Mouse (Mus musculus) intestine, embryonic 16.5 days (tissue): ENCODE data around the gene Srrd. TPM values are rescaled to one million over a fixed set of nuclear protein-coding genes. Genes with fewer than 3 reads are reported as not detected.
A peak's percentile ranks its signal among the peaks of the same experiment; 100 is the strongest.

Experiments
- ATAC-seq: fragments of 200-750 bp; cut with Nextera tagmentation; 2 replicates; pipeline ENCODE4 v1.8.0; 2017; ENCODE audit warnings: moderate TSS enrichment, moderate library complexity
- H3K27ac ChIP-seq: fragments of 300-500 bp; sonication (generic); 2 replicates; pipeline ENCODE4 v1.5.1; 2014; ENCODE audit warnings: mild to moderate bottlenecking, low read length
- H3K27me3 ChIP-seq: fragments of 300-500 bp; sonication (generic); replicated peaks from 2 replicates; pipeline ENCODE4 v1.6.1; 2014; ENCODE audit warnings: low read length, control low read depth, mixed read lengths; ENCODE audit not compliant: control insufficient read depth, insufficient read depth
- H3K36me3 ChIP-seq: fragments of 300-500 bp; sonication (generic); 2 replicates; pipeline ENCODE4 v1.6.1; 2014; ENCODE audit warnings: low read length, control low read depth; ENCODE audit not compliant: control insufficient read depth, insufficient read depth
- H3K4me1 ChIP-seq: fragments of 300-500 bp; sonication (generic); 2 replicates; pipeline ENCODE4 v1.6.1; 2014; ENCODE audit warnings: low read length, control low read depth, mixed read lengths; ENCODE audit not compliant: control insufficient read depth, insufficient read depth
- H3K4me2 ChIP-seq: fragments of 300-500 bp; sonication (generic); 2 replicates; pipeline ENCODE4 v1.6.1; 2014; ENCODE audit warnings: low read depth, low read length, control low read depth
- H3K4me3 ChIP-seq: fragments of 300-500 bp; sonication (generic); 2 replicates; pipeline ENCODE4 v1.5.1; 2014; ENCODE audit warnings: mild to moderate bottlenecking, low read length
- H3K9ac ChIP-seq: fragments of 300-500 bp; sonication (generic); 2 replicates; pipeline ENCODE4 v1.6.1; 2014; ENCODE audit warnings: low read depth, low read length
- H3K9me3 ChIP-seq: fragments of 300-500 bp; sonication (generic); 2 replicates; pipeline ENCODE4 v1.6.1; 2016; ENCODE audit warnings: low read length, control low read depth; ENCODE audit not compliant: control insufficient read depth
- WGBS: fragments of 180-500 bp; shearing (Covaris S2); extraction: QIAGEN DNeasy Blood & Tissue Kit; methylation state at CpG from one replicate; pipeline ENCODE4 v1.1.7; 2014; 5-methylcytosine and 5-hydroxymethylcytosine counted together
- polyA plus RNA-seq: library from polyadenylated mRNA; unstranded; fragments of >200 nt; fragmentation: Nextera tagmentation; extraction: Ambion mirVana; gene quantifications from 2 replicates; pipeline ENCODE4 v1.2.1, GENCODE M21; 2015

Srrd gene
- polyA plus RNA-seq, 1 experiment from 2014 or later: 30.4 TPM

GRCm38 (mm10) chr5:112366879-112367278, 24.0 kb upstream of the Srrd start:
- ATAC-seq: no peak
- Histone ChIP-seq H3K4me3 (no peak overlapping the region), H3K4me2 (no peak overlapping the region), H3K36me3 (peaks cover 18% of the 10 kb centered on the region), H3K4me1 (no peaks in the 10 kb centered on the region), H3K9ac (no peak overlapping the region), H3K27me3 (no peaks in the 10 kb centered on the region), H3K9me3 (no peaks in the 10 kb centered on the region), H3K27ac (no peak overlapping the region)
- WGBS: 93% methylated on average over 6 of the region's 6 CpGs

GRCm38 (mm10) chr5:112364184-112364797, 21.5 kb upstream of the Srrd start:
- peaks cover 12% of the 10 kb centered on the region for H3K36me3 ChIP-seq
- no peak for ATAC-seq
- WGBS: 58% methylated on average over 10 of the region's 10 CpGs

GRCm38 (mm10) chr5:112360077-112360476, 17.2 kb upstream of the Srrd start:
- no peak overlapping the region for H3K9ac ChIP-seq
- no peaks in the 10 kb centered on the region for H3K9me3 ChIP-seq
- no peaks in the 10 kb centered on the region for H3K4me1 ChIP-seq
- peaks cover 11% of the 10 kb centered on the region for H3K36me3 ChIP-seq
- no peaks in the 10 kb centered on the region for H3K27me3 ChIP-seq
- 78% methylated on average over 3 of the region's 3 CpGs for WGBS
- no peak overlapping the region for H3K4me3 ChIP-seq
- ATAC-seq: peak; percentile 58
- no peak overlapping the region for H3K4me2 ChIP-seq
- no peak overlapping the region for H3K27ac ChIP-seq

More at GRCm38 (mm10) chr5:112364184-112364797, 21.5 kb upstream of the Srrd start:
- Histone ChIP-seq H3K27ac (no peak overlapping the region), H3K4me1 (no peaks in the 10 kb centered on the region), H3K4me3 (no peak overlapping the region), H3K4me2 (no peak overlapping the region), H3K9ac (no peak overlapping the region), H3K9me3 (no peaks in the 10 kb centered on the region), H3K27me3 (no peaks in the 10 kb centered on the region)

GRCm38 (mm10) chr5:112359520-112359919, 16.7 kb upstream of the Srrd start:
- peaks cover 10% of the 10 kb centered on the region; the same call in 1 of the 2 replicates for H3K36me3 ChIP-seq

GRCm38 (mm10) chr5:112356322-112356721, 13.5 kb upstream of the Srrd start:
- Histone ChIP-seq H3K36me3 (peaks cover 8% of the 10 kb centered on the region; the same call in 1 of the 2 replicates), H3K27me3 (no peaks in the 10 kb centered on the region), H3K4me2 (no peak overlapping the region), H3K4me1 (no peaks in the 10 kb centered on the region), H3K4me3 (no peak overlapping the region), H3K9ac (no peak overlapping the region), H3K27ac (no peak overlapping the region), H3K9me3 (no peaks in the 10 kb centered on the region)
- 93% methylated on average over 9 of the region's 9 CpGs for WGBS
- ATAC-seq: no peak

More at GRCm38 (mm10) chr5:112359520-112359919, 16.7 kb upstream of the Srrd start:
- no peak overlapping the region for H3K27ac ChIP-seq
- WGBS: 89% methylated on average over 4 of the region's 4 CpGs
- H3K4me3 ChIP-seq: no peak overlapping the region
- no peak for ATAC-seq
- no peaks in the 10 kb centered on the region for H3K4me1 ChIP-seq
- H3K9me3 ChIP-seq: no peaks in the 10 kb centered on the region
- no peak overlapping the region for H3K9ac ChIP-seq
- H3K4me2 ChIP-seq: no peak overlapping the region
- no peaks in the 10 kb centered on the region for H3K27me3 ChIP-seq

GRCm38 (mm10) chr5:112355910-112356309, 13.1 kb upstream of the Srrd start, which contains the start of gene Gm6583:
Gene Gm6583 (minus strand): TSS chr5:112356033.
- no peaks in the 10 kb centered on the region for H3K27me3 ChIP-seq
- WGBS: 66% methylated on average over 13 of the region's 13 CpGs
- H3K27ac ChIP-seq: no peak within 1 kb of the TSS
- ATAC-seq: peak; percentile 19; the same call in 1 of the 2 replicates
- H3K4me1 ChIP-seq: no peaks in the 10 kb centered on the region
- no peaks in the 10 kb centered on the region for H3K9me3 ChIP-seq
- peaks cover 8% of the 10 kb centered on the region; the same call in 1 of the 2 replicates for H3K36me3 ChIP-seq
- no peak within 1 kb of the TSS for H3K4me3 ChIP-seq
- H3K4me2 ChIP-seq: no peak within 1 kb of the TSS
- no peak within 1 kb of the TSS for H3K9ac ChIP-seq

- H3K27ac ChIP-seq: no peak overlapping the region
- H3K27me3 ChIP-seq: no peaks in the 10 kb centered on the region
- no peak overlapping the region for H3K4me2 ChIP-seq
- no peak overlapping the region for H3K9ac ChIP-seq
- 81% methylated on average over 6 of the region's 6 CpGs for WGBS
- peaks cover 9% of the 10 kb centered on the region; the same call in 1 of the 2 replicates for H3K36me3 ChIP-seq
- ATAC-seq: no peak
- no peaks in the 10 kb centered on the region for H3K9me3 ChIP-seq
- H3K4me1 ChIP-seq: no peaks in the 10 kb centered on the region
- no peak overlapping the region for H3K4me3 ChIP-seq
Observed at GRCm38 (mm10) chr5:112355493-112355892, 12.7 kb upstream of the Srrd start.

GRCm38 (mm10) chr5:112349169-112349568, 6.3 kb upstream of the Srrd start:
- WGBS: 87% methylated on average over 8 of the region's 8 CpGs
- Histone ChIP-seq H3K27ac (no peak overlapping the region), H3K9me3 (no peaks in the 10 kb centered on the region), H3K4me2 (no peak overlapping the region), H3K9ac (no peak overlapping the region), H3K4me1 (peaks cover 18% of the 10 kb centered on the region), H3K4me3 (no peak overlapping the region), H3K27me3 (no peaks in the 10 kb centered on the region), H3K36me3 (peaks cover 14% of the 10 kb centered on the region)
- no peak for ATAC-seq

- peaks cover 12% of the 10 kb centered on the region for H3K36me3 ChIP-seq
- H3K9me3 ChIP-seq: no peaks in the 10 kb centered on the region
- no peak for ATAC-seq
- H3K27ac ChIP-seq: no peak overlapping the region
- 75% methylated on average over 16 of the region's 16 CpGs for WGBS
- H3K4me1 ChIP-seq: peaks cover 28% of the 10 kb centered on the region
- 0 out of 2 replicates have a peak overlapping the region, but pooled peaks have one; percentile 39 for H3K4me2 ChIP-seq
- H3K4me3 ChIP-seq: no peak overlapping the region
- no peaks in the 10 kb centered on the region for H3K27me3 ChIP-seq
- no peak overlapping the region for H3K9ac ChIP-seq
Observed at GRCm38 (mm10) chr5:112346211-112346965, 3.5 kb upstream of the Srrd start.
